Mouse (Mus musculus) erythroblast, embryonic 14.5 days (primary cell): ENCODE measurements around the gene Zbtb21.

ENCODE experiments used
- GATA1 ChIP-seq: IDR thresholded peaks from 2 replicates; pipeline ENCODE4 v1.6.1; 2012; ENCODE audit warnings: low read length, inconsistent platforms, mixed read lengths
- TAL1 ChIP-seq: IDR thresholded peaks from 3 replicates; pipeline ENCODE4 v1.6.1; 2012; ENCODE audit warnings: low read length, inconsistent platforms, mixed read lengths

DNA sequence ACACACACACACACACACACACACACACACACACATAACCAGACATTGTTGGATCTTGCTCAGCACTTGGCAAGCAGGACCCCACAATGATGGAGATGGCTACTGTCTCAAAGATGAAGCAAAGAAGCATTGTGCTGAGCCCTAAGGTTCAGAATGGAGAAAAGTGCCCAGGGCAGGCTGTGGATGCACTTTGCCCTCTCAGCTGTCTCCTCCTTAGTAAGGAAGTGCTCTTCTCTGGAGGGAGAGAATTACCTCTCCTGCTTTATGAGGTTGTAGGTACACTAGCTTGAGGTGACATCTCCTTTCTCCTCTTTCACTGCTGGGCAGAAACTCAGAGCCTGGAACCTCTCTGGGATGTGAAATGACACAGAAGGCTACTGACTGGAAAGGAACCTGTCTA lies 49.5 kb downstream of the Zbtb21 start:
- TF ChIP-seq TAL1, result no peak
- TF ChIP-seq GATA1, result no peak
